Mouse (Mus musculus): ENCODE results near the gene Cldn3.
"Not testable (repeated sequence)": the region's sequence is repeated elsewhere in the genome, so short reads cannot be mapped to it uniquely, and the experiment has no call there.

Gene Cldn3

GRCm38 (mm10) chr5:134985633-134986297, at the start of gene Cldn3:
Gene Cldn3, plus strand, starts transcription at chr5:134986214.
- in situ Hi-C loops (cut with MboI, MseI), result no loop called here

DNA sequence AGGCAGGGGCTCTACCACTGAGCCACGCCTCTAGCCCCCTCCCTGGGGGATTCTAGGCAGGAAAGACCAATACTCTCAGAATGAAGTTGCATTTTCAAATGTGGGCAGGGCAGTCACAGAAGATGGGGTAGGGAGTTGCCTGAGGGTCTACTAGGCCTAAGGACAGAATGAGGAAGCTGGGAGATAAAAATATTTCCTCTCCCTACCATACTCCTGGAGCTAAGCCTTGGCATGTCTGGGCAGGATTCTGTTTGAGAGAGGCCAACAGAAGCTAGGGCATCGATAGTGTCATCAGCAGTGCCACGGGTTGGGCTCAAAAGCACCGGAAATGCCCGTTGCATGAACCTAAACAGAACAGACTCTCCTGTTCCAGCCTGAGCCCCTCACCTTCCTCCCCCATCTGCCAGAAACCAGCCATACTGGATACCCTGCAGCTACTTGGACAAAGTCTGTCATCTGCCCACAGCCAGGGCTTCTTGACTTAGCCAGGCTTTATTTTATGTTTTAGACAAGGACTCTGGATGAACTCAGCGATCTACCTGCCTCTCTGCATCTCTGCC, 49.3 kb upstream of the Cldn3 start:
- in situ Hi-C loops (cut with MboI, MseI), result no loop called here

DNA sequence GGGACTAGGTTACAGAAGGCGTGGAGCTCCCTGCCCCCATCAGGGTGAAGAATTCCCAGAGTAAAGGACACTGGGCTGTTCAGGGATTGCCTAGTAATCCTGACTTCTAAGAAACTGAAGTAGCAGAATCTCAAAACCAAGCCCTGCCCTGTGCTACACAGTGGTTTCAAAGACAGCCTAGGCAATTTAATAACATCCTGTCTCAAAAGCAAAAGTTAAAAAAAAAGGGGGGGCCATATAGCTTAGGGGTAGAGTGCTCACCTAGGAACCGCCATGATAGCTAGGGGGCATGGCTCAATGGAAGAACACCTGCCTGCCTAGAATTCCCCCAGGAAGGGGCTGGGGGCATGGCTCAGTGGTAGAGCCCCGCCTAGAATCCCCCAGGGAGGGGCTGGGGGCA, 46.9 kb upstream of the Cldn3 start:
- in situ Hi-C loops (cut with MboI, MseI), result no loop called here

- in situ Hi-C loops (cut with MboI, MseI), result not testable (repeated sequence)
Measured at GRCm38 (mm10) chr5:134939554-134939953, 46.5 kb upstream of the Cldn3 start.

DNA sequence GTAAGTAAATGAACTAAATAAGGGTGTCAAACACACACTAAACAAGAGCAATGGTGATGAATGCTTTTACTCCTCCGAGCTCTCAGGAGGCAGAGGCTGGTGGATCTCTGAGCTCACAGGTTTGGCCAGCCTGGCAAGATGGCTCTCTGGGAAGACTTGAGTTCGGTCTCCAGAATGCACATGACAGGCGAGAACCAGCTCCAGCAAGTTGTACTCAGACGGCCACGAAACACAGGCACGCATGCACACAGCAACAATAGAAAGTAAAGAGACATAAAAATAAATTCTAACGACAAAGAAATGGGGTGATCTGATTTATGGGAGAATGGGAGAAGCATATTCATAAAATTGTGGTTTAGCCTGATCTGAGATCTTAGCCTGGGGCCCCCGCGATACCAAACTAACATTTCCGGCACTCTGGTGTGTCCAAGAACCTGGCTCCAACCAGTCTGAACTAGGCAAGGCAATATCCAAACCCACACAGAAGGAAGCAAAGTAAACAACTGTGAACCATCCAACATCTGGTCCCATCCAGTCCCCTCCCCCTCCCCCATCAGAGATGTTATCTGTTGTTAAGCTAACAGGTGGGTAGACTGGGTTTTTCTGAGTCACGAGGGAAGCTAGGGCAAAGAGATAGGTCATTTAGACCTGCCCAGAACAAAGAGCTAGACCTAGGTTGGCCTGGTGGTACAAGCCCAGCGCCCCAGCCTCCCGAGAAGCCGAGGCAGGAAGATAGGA, 44.4 kb upstream of the Cldn3 start:
- in situ Hi-C loops (cut with MboI, MseI), result no loop called here

GRCm38 (mm10) chr5:134942740-134943139, 43.3 kb upstream of the Cldn3 start:
- in situ Hi-C loops (cut with MboI, MseI), result no loop called here

DNA sequence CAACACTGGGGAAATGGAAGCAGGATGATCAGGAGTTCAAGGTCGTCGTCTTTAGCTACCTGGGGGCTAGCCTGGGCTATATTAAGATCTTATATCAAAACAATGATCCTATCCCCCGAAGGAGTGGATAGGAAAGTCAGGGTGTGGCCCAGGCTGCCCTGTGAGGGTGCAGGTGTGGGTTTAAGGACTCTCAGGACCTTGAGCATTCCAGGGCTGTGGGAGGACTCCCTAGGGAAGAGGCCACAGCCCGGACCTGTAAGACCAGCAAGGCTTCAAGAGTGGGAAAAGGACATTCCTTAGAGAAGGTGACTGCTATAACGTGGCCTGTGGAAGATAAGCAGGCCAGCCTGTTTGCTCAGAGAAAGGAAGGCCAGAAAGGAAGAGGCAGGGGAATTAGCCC, 41.8 kb upstream of the Cldn3 start:
- in situ Hi-C loops (cut with MboI, MseI), result no loop called here

DNA sequence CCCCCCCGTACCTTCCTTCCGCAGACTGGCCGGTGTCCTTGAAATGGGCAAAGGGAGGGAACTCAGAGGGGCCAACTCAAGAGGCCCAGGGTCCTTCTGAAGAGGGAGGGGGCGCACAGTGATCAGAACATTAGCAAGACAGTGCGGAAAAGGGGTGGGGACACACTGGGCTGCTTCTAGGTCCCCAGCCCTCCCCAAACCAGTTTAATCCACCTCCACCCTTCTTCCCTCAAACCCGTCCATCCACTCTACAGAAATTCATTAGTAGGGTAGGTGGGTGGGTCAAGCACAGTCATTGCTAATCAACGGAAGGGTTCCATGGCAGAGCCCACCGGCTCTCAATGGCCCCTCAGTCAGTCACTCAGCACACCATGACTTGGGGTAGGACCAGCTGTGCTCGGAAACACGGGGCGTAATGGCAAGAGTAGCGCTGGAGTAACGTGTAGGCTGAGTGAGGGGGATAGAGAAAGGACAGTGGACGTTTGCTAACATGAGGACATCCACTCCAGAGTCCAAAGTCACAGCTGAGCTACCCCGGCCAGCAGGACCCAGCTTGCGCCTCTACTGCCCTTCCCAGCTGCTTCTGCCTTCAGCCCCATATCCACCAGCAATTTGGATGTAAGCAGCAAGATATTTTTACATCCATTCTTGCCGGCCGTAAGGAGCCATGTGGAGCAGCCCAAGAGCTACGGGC, 40.6 kb upstream of the Cldn3 start:
- in situ Hi-C loops (cut with MboI, MseI), result no loop called here

DNA sequence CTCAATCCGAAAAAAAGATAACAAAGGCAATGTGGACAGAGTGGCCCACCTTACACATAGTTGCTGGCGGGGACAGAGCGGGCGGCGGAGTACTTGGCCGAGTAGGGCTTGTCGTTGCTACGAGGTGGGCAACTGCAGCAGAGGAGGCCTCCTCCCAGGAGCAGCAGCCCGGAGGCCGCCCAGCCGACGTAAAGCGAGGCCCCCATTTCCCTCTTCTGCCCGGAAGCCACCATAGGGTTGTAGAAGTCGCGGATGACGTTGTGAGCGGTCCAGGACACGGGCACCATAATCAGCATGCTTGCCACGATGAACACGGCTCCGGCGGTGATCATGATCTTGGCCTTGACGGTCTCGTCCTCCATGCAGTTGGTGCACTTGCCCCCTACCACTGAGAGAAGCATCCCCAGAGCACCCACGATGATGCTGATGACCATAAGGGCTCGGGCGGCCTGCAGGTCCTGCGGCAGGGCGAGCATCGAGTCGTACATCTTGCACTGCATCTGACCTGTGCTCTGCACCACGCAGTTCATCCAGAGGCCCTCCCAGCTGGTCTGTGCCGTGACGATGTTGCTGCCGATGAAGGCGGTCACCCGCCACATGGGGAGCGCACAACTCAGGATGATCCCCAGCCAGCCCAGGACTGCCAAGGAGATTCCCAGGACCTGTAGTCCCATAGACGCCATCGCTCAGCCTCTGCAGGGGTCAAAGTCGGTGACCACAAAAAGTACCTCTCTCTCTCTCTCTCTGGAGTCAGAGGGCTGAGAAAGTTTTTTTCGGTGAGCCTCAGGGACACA, 39.8 kb upstream of the Cldn3 start:
- in situ Hi-C loops (cut with MboI, MseI), result no loop called here

GRCm38 (mm10) chr5:134946857-134947255, 39.2 kb upstream of the Cldn3 start, which contains the start of gene Cldn4:
Gene Cldn4, minus strand, starts transcription at chr5:134946934.
- in situ Hi-C loops (cut with MboI, MseI), result no loop called here

DNA sequence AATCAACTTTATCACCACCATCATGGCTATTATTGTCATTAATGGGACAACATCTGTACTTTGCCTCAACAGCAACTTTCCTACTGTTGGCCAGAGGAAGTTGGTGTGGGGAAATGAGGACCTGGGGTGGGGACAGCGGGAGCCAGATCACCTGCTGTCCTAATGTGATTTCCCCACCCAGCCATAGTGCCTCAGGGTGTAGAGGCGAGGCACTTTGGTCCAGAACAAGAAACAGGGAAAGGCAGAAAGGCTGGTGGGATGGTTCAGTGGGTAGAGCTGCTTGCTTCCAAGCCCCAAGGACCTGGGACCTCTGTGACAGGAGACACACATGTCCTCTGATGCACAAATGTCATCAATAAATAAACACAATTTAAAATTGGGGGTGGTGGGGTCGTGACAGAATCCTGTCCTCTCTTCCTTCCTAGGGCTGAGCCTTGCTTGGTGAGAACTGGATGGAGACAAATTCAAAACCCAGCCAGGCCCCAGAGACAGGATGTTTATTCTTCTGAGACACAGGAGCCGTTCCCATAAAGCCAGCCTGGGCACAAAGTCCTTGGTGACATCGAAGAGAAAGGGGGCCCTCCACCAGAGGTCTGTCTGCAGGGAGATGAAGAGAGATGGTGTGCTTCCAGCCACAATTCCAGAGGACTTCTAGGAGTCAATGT, 38.5 kb upstream of the Cldn3 start:
- in situ Hi-C loops (cut with MboI, MseI), result no loop called here

- in situ Hi-C loops (cut with MboI, MseI), result no loop called here
Measured at GRCm38 (mm10) chr5:134948085-134948439, 38.0 kb upstream of the Cldn3 start.

DNA sequence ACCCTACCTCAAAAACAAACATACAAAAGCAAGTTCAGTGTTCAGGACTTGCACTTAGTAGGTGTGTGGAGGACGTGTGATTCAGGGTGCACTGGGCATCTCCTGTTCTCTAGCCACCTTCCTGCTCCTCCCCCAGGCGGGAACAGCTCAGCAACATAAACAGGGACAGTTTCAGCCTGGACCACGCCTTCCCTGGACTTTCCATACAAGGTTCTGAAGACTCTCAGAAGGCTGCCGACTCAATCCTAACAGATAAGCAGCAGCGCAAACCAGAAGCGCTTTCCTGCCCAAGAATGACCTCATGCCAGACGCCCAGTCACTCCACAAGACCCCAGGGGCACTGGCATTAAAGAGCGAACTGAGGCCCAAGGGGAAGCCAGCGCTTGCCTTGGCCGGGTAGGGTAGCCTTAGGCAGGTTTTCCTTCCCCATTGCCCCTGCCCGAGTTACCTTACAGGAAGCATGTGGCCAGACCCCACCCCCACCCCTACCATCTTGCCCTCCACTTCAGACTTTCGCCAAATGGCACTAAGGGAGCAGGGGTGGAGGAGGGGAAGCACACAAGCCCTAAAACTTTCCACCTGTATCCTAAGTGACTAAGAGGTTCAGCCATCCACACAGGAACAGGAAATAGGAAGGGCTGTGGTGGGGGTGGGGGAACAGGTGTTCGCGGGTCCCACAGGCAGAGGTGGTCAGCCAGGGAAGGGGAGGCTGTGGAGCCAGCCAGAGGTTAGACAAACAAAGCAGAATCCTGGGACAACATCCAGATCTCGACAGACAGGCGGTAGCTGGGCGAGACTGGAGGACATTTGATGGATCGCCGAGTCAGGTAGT, 34.7 kb upstream of the Cldn3 start:
- in situ Hi-C loops (cut with MboI, MseI), result no loop called here

GRCm38 (mm10) chr5:134955491-134955890, 30.5 kb upstream of the Cldn3 start:
- in situ Hi-C loops (cut with MboI, MseI), result no loop called here

DNA sequence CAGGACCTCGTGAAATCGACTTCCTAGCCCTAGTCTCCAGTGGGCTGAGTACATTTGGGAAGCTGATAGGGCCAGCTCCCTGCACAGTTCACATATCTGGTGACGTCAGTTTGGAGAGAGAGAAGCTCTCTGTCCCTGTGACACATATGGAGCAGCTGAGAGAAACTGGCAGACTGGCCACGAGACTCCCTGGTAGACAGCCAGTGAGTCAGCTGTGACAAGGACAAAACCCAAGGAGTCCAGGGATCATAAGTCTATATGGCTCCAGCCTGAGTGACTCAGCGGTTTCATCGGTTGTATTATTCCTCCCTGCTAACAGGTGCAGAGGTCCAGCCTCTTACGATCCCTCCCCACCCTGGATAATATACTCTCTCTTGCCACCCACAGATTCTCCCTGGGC, 26.9 kb upstream of the Cldn3 start:
- in situ Hi-C loops (cut with MboI, MseI), result no loop called here

DNA sequence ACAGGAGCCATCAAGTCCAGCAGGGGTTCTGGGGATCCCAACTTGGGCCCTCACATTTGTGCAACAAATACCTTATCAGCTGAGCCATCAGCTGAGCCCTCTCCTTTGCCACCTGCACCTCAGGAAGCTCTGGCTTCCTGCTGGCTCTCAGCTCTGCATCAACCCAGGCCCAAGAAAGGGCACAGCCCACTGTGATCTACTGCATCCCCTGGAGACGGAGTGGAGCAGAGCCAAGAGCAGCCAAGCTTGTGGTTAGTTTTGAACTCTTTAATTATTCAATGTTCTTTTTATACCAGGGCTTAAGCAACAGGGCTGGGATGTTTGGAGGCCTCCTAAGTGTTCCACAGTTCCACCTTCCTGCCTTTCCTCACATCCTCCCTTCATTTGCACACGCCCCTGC, 25.6 kb upstream of the Cldn3 start:
- in situ Hi-C loops (cut with MboI, MseI), result no loop called here

- in situ Hi-C loops (cut with MboI, MseI), result no loop called here
Measured at GRCm38 (mm10) chr5:134961519-134961918, 24.5 kb upstream of the Cldn3 start.

DNA sequence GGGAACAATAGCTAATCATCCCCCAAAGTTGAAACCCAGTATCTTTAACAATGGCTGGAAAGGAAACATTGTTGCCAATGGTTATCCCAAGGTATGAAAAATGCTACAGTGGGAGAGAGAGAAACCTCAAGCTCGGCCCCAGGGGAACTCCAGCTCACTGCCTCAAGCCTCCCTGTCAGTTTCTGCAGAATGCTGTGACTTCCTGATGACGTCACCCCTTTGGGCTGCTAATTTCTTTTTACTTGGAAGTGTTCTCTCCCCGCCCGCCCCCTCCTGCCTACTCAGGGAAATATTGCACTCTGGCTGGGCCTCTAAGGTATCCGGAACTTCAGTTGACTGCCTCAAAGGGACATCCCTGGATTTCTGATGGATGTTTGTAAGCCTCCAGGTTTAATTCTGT, 22.5 kb upstream of the Cldn3 start:
- in situ Hi-C loops (cut with MboI, MseI), result no loop called here

DNA sequence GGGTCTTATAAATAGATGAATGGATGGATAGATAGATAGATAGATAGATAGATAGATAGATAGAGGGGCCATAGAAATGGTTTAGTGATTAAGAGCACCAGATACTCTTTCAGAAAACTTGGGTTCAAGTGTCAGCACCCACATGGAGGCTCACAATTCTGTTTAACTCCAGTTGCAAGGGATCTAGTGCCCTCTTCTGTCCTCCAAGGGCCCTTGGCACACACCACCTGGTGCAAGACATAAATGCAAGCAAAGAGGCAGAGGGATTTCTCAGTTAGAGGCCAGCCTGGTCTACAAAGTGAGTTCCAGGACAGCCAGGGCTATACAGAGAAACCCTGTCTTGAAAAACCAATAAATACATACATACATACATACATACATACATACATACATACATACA, 21.4 kb upstream of the Cldn3 start:
- in situ Hi-C loops (cut with MboI, MseI), result loop anchor here (5.0 kb wide), 1 partner anchor 42 kb away; no protein-coding TSS in a partner anchor

DNA sequence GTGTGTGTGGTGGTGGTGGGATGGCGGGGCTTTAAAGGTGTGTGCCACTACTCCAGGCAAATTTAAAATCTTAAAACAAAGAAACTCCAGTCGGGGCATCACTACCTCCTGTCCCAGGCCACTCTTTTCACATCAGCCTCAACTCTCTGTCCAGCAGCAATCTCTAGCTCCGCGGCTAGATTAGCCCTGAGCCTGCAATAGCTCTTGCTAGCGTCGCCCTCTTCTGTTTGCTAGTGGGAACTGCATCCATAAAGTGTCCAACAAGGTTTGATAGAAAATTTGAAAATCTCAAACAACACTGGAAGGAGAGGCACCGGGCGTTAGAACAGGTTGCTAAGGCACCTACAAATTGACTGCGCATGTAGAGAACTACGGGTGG, 20.6 kb upstream of the Cldn3 start:
- in situ Hi-C loops (cut with MboI, MseI), result loop anchor here (5.0 kb wide), 1 partner anchor 43 kb away; no protein-coding TSS in a partner anchor

All from T-helper 2 cell (primary cell).